Mouse (Mus musculus): ENCODE measurements around the gene 1700018F24Rik. TPM values are rescaled to one million over a fixed set of nuclear protein-coding genes. Genes with fewer than 3 reads are reported as not detected.

The 1700018F24Rik gene
- polyA plus RNA-seq, 2 experiments, result not detected

DNA sequence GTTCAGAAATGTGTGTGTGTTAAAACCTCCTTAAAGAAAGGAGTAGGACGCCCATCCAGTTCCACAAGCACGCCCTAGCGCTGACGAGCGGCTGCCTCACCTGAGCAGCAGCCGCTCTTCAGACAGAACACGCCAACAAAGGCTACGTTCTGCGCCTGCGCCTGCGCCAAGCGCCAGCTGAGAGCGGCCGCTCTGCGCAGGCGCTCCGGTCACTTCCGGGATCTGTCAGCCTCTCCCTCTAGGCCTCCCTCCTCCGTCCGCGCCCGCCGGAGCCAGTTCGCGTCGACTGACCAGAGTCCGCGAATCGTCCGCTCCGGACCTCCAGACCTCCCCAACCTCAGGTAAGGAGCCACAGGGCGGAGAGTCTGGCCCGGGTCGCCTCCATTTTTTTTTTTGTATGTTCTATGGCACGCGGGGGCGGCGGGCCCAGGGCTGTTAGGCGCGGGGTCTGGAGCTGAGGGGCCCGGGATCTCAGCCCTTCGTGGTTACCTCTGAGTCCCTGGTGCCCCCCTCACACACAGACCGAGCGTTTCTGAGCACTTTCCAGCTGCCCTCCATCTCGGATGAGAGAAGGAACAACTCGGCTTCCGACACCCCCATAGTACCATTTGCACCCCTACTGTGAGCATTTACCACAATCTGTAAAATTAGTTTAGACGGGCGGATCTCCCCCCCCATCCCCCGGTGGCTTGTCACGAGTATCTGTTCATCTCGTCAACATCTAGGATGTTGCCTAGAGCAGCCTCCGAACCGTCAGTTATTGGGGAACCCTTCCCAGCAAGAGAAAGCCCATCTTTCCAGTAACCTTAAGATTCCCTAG lies 41.1 kb downstream of the 1700018F24Rik start, which contains the start of the genes Arpc1a and Kpna7:
Gene Arpc1a (plus strand): TSS at position 199 of the 820 bp plus-strand sequence.
Gene Kpna7 (minus strand): TSS at position 399 of the 820 bp plus-strand sequence.
- ATAC-seq (ENCODE audit: low FRiP score, low read depth) (peak; percentile 96), DNase-seq (ENCODE audit: low spot score) (peak; percentile 96)
- Histone ChIP-seq H3K27ac (replicated peaks; ENCODE audit: low read depth, low read length) (peak within 1 kb of the TSS; percentile 77; the same call in 1 of the 2 replicates), H3K4me3 (replicated peaks; ENCODE audit: low read length) (peak within 1 kb of the TSS; percentile 93), H3K4me2 (replicated peaks; ENCODE audit: low read depth, low read length, severe bottlenecking) (peak within 1 kb of the TSS; percentile 75), H3K9me3 (ENCODE audit: control insufficient read depth, low read length) (no peaks in the 10 kb centered on the region), H3K4me1 (ENCODE audit: control insufficient read depth, insufficient read depth, low read length) (peaks cover 7% of the 10 kb centered on the region), H3K27me3 (ENCODE audit: control insufficient read depth, insufficient read depth, low read length) (no peaks in the 10 kb centered on the region), H3K9ac (ENCODE audit: low read depth, low read length, severe bottlenecking) (peak within 1 kb of the TSS; percentile 88), H3K36me3 (ENCODE audit: control insufficient read depth, insufficient read depth, low read length) (0 out of 2 replicates have a peak, but pooled peaks cover 11% of the 10 kb centered on the region)
- under 1% methylated on average over 53 of the region's 54 CpGs for WGBS
- peak; percentile 90; the same call in 1 of the 2 replicates for TF ChIP-seq POLR2A (IDR thresholded peaks at IDR 0.05; ENCODE audit: borderline replicate concordance, extremely low read depth, insufficient read depth, insufficient read length)

DNA sequence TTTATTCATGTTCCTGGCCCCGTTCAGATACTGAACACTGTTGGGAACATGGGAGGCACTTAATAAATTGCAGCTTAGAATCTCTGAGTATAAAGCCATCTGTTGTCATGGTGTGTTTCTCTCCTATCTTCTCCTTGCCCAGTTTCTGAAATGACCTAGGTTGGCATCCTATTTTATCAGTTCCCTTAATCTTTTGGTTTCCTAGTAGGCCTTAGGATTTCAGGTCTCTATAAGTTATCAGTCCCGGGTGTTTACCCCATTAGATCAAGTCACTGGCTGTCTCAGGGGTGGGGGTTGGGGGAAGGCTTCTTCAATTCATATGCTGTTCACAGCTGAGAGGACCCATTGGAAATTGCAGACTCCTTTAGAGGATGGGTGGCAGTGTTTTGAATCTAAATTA lies 42.0 kb downstream of the 1700018F24Rik start:
- H3K27me3 ChIP-seq (ENCODE audit: control insufficient read depth, insufficient read depth, low read length), result no peaks in the 10 kb centered on the region
- DNase-seq (ENCODE audit: low spot score), result no peak
- H3K4me3 ChIP-seq (replicated peaks; ENCODE audit: low read length), result peak overlapping the region; percentile 93
- 0 out of 2 replicates have a peak, but pooled peaks cover 12% of the 10 kb centered on the region for H3K36me3 ChIP-seq (ENCODE audit: control insufficient read depth, insufficient read depth, low read length)
- H3K4me2 ChIP-seq (replicated peaks; ENCODE audit: low read depth, low read length, severe bottlenecking), result peak overlapping the region; percentile 75
- peaks cover 7% of the 10 kb centered on the region for H3K4me1 ChIP-seq (ENCODE audit: control insufficient read depth, insufficient read depth, low read length)
- H3K9ac ChIP-seq (ENCODE audit: low read depth, low read length, severe bottlenecking), result peak overlapping the region; percentile 88
- H3K9me3 ChIP-seq (ENCODE audit: control insufficient read depth, low read length), result no peaks in the 10 kb centered on the region
- H3K27ac ChIP-seq (replicated peaks; ENCODE audit: low read depth, low read length), result no peak overlapping the region
- 70% methylated on average over 2 of the region's 2 CpGs for WGBS
- ATAC-seq (ENCODE audit: low FRiP score, low read depth), result no peak
- TF ChIP-seq POLR2A (IDR thresholded peaks at IDR 0.05; ENCODE audit: borderline replicate concordance, extremely low read depth, insufficient read depth, insufficient read length), result no peak

DNA sequence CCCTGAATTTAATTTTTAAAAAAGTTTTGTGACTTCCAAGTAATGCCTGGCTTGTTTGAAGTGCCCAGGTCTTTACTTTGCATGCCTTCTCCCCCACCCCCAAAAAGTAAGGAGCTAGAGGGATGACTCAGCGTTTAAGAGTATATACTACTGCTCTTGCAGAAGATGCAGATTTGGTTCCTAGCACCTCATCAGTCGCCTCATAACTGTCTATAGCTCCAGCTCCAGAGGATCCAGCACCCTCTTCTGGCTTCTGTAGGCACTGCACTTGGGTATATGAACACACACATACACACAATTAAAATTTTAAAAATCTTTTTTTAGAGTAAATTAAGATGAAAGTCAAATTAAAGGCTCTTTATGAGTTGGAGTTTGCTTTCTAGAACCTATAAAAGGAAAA lies 45.4 kb downstream of the 1700018F24Rik start:
- peaks cover 34% of the 10 kb centered on the region for H3K36me3 ChIP-seq (ENCODE audit: control insufficient read depth, insufficient read depth, low read length)
- 94% methylated on average over 2 of the region's 2 CpGs for WGBS
- no peaks in the 10 kb centered on the region for H3K9me3 ChIP-seq (ENCODE audit: control insufficient read depth, low read length)
- peaks cover 7% of the 10 kb centered on the region for H3K4me1 ChIP-seq (ENCODE audit: control insufficient read depth, insufficient read depth, low read length)
- H3K9ac ChIP-seq (ENCODE audit: low read depth, low read length, severe bottlenecking), result no peak overlapping the region
- ATAC-seq (ENCODE audit: low FRiP score, low read depth), result no peak
- H3K4me2 ChIP-seq (replicated peaks; ENCODE audit: low read depth, low read length, severe bottlenecking), result no peak overlapping the region
- H3K4me3 ChIP-seq (replicated peaks; ENCODE audit: low read length), result no peak overlapping the region
- no peaks in the 10 kb centered on the region for H3K27me3 ChIP-seq (ENCODE audit: control insufficient read depth, insufficient read depth, low read length)
- TF ChIP-seq POLR2A (IDR thresholded peaks at IDR 0.05; ENCODE audit: borderline replicate concordance, extremely low read depth, insufficient read depth, insufficient read length), result no peak
- DNase-seq (ENCODE audit: low spot score), result no peak
- H3K27ac ChIP-seq (replicated peaks; ENCODE audit: low read depth, low read length), result no peak overlapping the region

DNA sequence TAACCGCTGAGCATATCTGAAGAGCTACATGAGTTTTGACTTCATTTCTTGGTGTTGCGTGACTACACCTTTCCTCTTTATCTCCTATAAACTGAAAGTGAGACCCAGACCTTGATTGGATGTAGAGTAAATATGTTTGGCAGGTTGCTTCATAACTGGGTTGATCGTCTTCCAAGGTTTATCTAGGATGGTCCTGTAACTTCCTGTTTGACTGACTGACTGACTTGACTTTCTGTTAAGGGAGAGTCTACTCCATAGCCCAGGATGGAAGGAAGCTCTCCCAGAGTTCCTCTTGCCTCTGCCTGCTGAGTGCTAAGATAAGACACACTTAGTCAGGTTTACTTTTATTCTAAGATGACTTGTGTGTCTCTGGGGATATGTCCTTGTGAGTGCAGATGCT lies 47.1 kb downstream of the 1700018F24Rik start:
- Histone ChIP-seq H3K4me2 (replicated peaks; ENCODE audit: low read depth, low read length, severe bottlenecking) (no peak overlapping the region), H3K27me3 (ENCODE audit: control insufficient read depth, insufficient read depth, low read length) (no peaks in the 10 kb centered on the region), H3K36me3 (ENCODE audit: control insufficient read depth, insufficient read depth, low read length) (peaks cover 45% of the 10 kb centered on the region), H3K9me3 (ENCODE audit: control insufficient read depth, low read length) (no peaks in the 10 kb centered on the region), H3K27ac (replicated peaks; ENCODE audit: low read depth, low read length) (no peak overlapping the region), H3K4me1 (ENCODE audit: control insufficient read depth, insufficient read depth, low read length) (peaks cover 2% of the 10 kb centered on the region), H3K4me3 (replicated peaks; ENCODE audit: low read length) (no peak overlapping the region), H3K9ac (ENCODE audit: low read depth, low read length, severe bottlenecking) (no peak overlapping the region)
- TF ChIP-seq POLR2A (IDR thresholded peaks at IDR 0.05; ENCODE audit: borderline replicate concordance, extremely low read depth, insufficient read depth, insufficient read length), result no peak
- WGBS, result 90% methylated on average over 3 of the region's 3 CpGs
- ATAC-seq (ENCODE audit: low FRiP score, low read depth) (no peak), DNase-seq (ENCODE audit: low spot score) (no peak)

Other genes with a start within 250 kb of the 1700018F24Rik start
- gene Smurf1, start 77.1 kb upstream of the 1700018F24Rik start, polyA plus RNA-seq (2012; rRNA removed), result 28.3 and 33.7 TPM in 2 replicates
- gene Smurf1, start 77.1 kb upstream of the 1700018F24Rik start, polyA plus RNA-seq (2014; fragmentation: Nextera tagmentation; extraction: Ambion mirVana), result 24.7 and 25.8 TPM in 2 replicates
- not detected in 2 replicates for gene Gm4871, start 10.2 kb upstream of the 1700018F24Rik start, polyA plus RNA-seq (2012; rRNA removed)
- gene Gm4871, start 10.2 kb upstream of the 1700018F24Rik start, polyA plus RNA-seq (2014; fragmentation: Nextera tagmentation; extraction: Ambion mirVana), result not detected in 2 replicates
- 145 and 150 TPM in 2 replicates for gene Arpc1a, start 40.8 kb downstream of the 1700018F24Rik start, polyA plus RNA-seq (2012; rRNA removed)
- 142 and 147 TPM in 2 replicates for gene Arpc1a, start 40.8 kb downstream of the 1700018F24Rik start, polyA plus RNA-seq (2014; fragmentation: Nextera tagmentation; extraction: Ambion mirVana)
- gene Kpna7, start 41.0 kb downstream of the 1700018F24Rik start, polyA plus RNA-seq (2012; rRNA removed), result not detected in 2 replicates
- not detected in 2 replicates for gene Kpna7, start 41.0 kb downstream of the 1700018F24Rik start, polyA plus RNA-seq (2014; fragmentation: Nextera tagmentation; extraction: Ambion mirVana)
- 324 and 340 TPM in 2 replicates for gene Arpc1b, start 71.2 kb downstream of the 1700018F24Rik start, polyA plus RNA-seq (2012; rRNA removed)
- gene Arpc1b, start 71.2 kb downstream of the 1700018F24Rik start, polyA plus RNA-seq (2014; fragmentation: Nextera tagmentation; extraction: Ambion mirVana), result 214 and 217 TPM in 2 replicates
- gene Pdap1, start 97.2 kb downstream of the 1700018F24Rik start, polyA plus RNA-seq (2012; rRNA removed), result 60.3 and 114 TPM in 2 replicates
- 91.5 and 99.3 TPM in 2 replicates for gene Pdap1, start 97.2 kb downstream of the 1700018F24Rik start, polyA plus RNA-seq (2014; fragmentation: Nextera tagmentation; extraction: Ambion mirVana)
- 116 and 147 TPM in 2 replicates for gene Bud31, start 97.4 kb downstream of the 1700018F24Rik start, polyA plus RNA-seq (2012; rRNA removed)
- 191 and 197 TPM in 2 replicates for gene Bud31, start 97.4 kb downstream of the 1700018F24Rik start, polyA plus RNA-seq (2014; fragmentation: Nextera tagmentation; extraction: Ambion mirVana)
- 16.0 and 16.8 TPM in 2 replicates for gene Ptcd1, start 124.1 kb downstream of the 1700018F24Rik start, polyA plus RNA-seq (2012; rRNA removed)
- gene Ptcd1, start 124.1 kb downstream of the 1700018F24Rik start, polyA plus RNA-seq (2014; fragmentation: Nextera tagmentation; extraction: Ambion mirVana), result 15.9 and 16.4 TPM in 2 replicates
- 56.7 and 63.1 TPM in 2 replicates for gene Cpsf4, start 124.2 kb downstream of the 1700018F24Rik start, polyA plus RNA-seq (2012; rRNA removed)
- 25.2 and 29.2 TPM in 2 replicates for gene Cpsf4, start 124.2 kb downstream of the 1700018F24Rik start, polyA plus RNA-seq (2014; fragmentation: Nextera tagmentation; extraction: Ambion mirVana)
- 187 and 284 TPM in 2 replicates for gene Atp5j2, start 149.1 kb downstream of the 1700018F24Rik start, polyA plus RNA-seq (2012; rRNA removed)
- gene Atp5j2, start 149.1 kb downstream of the 1700018F24Rik start, polyA plus RNA-seq (2014; fragmentation: Nextera tagmentation; extraction: Ambion mirVana), result 519 and 568 TPM in 2 replicates
- 3.3 and 4.0 TPM in 2 replicates for gene Zkscan14, start 158.9 kb downstream of the 1700018F24Rik start, polyA plus RNA-seq (2012; rRNA removed)
- 9.1 and 9.7 TPM in 2 replicates for gene Zkscan14, start 158.9 kb downstream of the 1700018F24Rik start, polyA plus RNA-seq (2014; fragmentation: Nextera tagmentation; extraction: Ambion mirVana)
- 8.5 and 9.2 TPM in 2 replicates for gene Zkscan5, start 161.6 kb downstream of the 1700018F24Rik start, polyA plus RNA-seq (2012; rRNA removed)
- gene Zkscan5, start 161.6 kb downstream of the 1700018F24Rik start, polyA plus RNA-seq (2014; fragmentation: Nextera tagmentation; extraction: Ambion mirVana), result 14.3 and 15.2 TPM in 2 replicates
- 16.6 and 18.5 TPM in 2 replicates for gene Zfp655, start 188.7 kb downstream of the 1700018F24Rik start, polyA plus RNA-seq (2012; rRNA removed)
- gene Zfp655, start 188.7 kb downstream of the 1700018F24Rik start, polyA plus RNA-seq (2014; fragmentation: Nextera tagmentation; extraction: Ambion mirVana), result 36.8 and 38.1 TPM in 2 replicates
- 18.0 and 18.2 TPM in 2 replicates for gene Zscan25, start 237.5 kb downstream of the 1700018F24Rik start, polyA plus RNA-seq (2012; rRNA removed)
- 0.66 and 0.88 TPM in 2 replicates for gene Zscan25, start 237.5 kb downstream of the 1700018F24Rik start, polyA plus RNA-seq (2014; fragmentation: Nextera tagmentation; extraction: Ambion mirVana)

All from limb, embryonic 14.5 days (tissue).